Mouse (Mus musculus): ENCODE results near the gene Phospho1. TPM values are rescaled to one million over a fixed set of nuclear protein-coding genes. Genes with fewer than 3 reads are reported as not detected.

Gene Phospho1
- total and polyA plus RNA-seq, 3 experiments = 179 to 431 (median 254) TPM

GRCm38 (mm10) chr11:95834143-95834667 lies 9.9 kb downstream of the Phospho1 start:
- DNase-seq = peak; percentile 60

- no peak for DNase-seq
Measured at GRCm38 (mm10) chr11:95834742-95835710, 10.7 kb downstream of the Phospho1 start.

DNA sequence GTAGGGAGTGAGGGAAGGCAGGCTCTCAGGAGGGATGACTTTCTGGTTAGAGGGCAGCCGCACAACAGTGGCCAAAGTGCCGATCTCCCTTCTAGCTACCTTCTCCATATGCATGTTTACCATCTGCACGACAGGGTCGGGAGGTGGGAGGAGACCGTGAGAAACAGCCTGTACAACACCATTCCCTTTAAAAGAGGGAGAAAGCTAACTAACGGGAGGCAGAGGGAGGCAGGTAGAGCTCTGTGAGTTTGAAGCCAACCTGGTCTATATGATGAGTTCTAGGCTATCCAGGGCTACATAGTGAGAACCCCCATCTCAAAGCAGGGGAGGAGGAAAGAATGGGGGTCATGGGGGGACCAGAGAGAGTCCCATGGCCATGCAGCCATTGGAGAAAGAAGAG lies 11.5 kb downstream of the Phospho1 start:
- DNase-seq = no peak

DNA sequence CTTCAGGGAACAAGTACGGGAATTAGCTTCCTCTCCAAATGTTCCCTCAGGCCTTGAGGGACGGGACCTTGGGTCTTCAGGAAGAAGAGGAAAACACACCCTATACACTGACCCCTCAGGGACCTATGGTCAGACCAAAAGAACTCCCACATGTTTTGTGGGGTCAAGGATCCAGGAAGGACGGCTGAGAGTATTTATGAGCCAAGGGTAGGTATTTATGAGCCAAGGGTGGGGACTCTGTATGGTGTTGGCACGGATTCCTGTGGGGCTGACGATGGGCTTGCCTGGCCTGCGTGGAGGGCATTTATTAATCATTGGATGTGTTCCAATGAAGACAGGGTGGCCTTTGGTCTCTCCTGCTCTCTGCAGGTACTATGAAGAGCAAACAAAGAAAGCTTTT lies 12.1 kb downstream of the Phospho1 start:
- DNase-seq = no peak

- DNase-seq = peak; percentile 88
Measured at GRCm38 (mm10) chr11:95837059-95837458, 12.8 kb downstream of the Phospho1 start, which contains the start of gene Gngt2. Gene Gngt2 (plus strand): TSS chr11:95837216.

GRCm38 (mm10) chr11:95838598-95838997 lies 14.3 kb downstream of the Phospho1 start:
- DNase-seq = no peak

- no peak for DNase-seq
Measured at GRCm38 (mm10) chr11:95838999-95839868, 14.9 kb downstream of the Phospho1 start.

DNA sequence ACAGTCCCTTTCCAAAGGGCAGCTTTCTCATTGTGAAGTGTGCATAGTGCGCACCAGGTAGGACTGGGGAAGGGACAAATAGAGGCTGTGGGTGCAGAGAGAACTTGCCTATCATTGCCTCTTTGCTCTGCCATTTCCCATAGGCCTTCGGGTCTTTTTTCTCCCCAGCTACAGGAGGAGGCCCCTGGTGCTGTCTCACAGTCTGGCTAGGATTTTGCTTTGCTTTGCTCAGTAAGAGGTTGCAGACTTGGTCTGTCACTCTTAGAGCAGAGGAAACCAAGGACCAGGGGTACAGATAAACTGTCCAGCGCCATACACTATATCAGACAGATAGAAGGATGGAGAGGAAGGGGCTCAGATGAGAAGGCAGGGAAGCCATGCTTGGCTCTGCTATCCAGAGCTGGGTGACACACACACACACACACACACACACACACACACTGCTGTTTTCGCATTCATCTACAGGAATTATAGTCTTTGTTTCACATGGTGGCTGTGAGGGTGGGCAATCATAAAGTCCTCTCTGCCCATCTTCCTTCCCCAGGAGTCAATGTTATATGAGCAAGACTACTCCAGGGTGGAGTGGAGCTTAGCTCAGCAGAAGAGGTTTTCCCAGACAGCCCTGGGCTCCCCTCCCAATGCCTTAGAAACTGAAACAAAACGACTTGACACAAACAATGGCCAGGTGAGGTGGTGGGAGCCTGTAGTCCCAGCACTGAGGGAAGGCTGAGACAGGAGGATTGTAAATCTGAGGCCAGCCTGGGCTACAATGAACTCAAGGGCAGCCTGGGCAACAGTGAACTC lies 16.6 kb downstream of the Phospho1 start:
- DNase-seq = no peak

DNA sequence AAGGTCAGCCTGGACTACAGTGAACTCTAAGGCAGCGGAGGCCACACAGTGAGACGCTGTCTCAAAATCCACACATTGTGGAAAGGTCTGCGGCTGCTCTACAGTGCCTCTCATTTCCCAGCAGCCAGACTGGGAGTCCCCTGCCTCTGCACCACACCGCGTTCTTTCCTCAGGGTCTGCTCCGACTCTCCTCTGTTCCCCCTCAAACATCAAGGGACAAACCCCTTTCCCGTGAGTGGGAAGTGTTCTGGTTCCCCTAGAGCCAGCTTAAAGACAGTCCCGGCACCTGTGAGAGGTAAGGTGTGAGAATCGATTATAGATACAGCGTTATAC lies 17.2 kb downstream of the Phospho1 start:
- no peak for DNase-seq

DNA sequence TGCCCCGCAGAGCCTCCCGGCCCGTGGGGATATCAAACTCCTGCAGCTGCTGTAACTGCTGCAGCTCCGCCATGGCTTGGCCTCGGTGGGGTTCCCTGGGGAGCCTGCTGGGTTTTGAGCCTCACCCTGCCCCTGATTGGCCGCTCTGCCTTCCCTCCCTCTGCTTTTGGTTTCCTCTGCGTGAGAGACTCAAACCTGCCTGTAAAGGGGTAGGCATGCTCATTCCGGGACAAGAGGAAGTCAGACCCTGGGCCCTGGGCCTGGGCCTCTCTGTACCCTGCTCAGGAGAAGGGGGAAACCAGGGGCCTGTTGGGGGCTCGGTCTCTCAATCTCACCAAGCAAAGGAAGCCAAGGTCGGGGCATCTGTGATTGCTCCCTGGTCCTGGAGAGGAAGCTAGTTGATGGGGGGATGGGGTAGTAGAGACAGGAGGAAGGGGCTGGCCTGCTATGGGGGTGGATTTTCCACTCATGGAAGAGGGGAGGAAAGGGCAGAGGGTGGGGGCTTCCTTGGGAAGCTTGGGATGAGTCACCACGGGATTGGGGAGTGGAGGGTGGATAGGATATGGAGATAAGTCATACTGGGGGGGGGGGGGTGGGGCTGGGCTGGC lies 17.9 kb downstream of the Phospho1 start, which contains the start of gene Abi3:
Gene Abi3 (minus strand): TSS at position 403 of the 608 bp plus-strand sequence.
- DNase-seq = peak; percentile 69

- no peak for DNase-seq
Measured at GRCm38 (mm10) chr11:95842953-95843352, 18.7 kb downstream of the Phospho1 start.

DNA sequence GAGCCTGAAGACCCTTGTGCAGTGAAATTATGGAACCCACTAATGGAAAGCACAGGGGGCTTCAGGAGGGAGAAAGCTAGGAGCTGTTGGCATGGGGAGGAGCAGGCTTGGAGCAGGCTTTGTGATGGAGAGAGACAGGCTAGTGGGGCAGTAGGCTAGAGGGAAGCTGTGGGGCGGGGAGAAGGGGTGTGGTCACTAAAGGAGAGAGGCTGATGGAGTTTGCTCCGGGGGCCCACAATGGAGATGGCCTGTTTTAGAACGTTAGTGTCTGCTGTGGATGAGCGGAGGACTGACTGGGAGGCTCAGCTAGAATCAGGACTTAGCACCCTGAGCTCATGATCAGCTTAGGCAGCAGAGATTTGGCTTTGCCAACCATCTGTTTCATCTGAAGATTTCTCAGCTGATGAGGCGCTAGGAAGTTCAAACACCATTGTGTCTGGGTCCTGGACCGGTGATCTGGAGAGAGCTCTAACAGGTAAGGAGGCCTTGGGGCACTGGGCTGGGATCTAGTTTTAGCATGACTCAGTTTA lies 19.2 kb downstream of the Phospho1 start:
- no peak for DNase-seq

DNA sequence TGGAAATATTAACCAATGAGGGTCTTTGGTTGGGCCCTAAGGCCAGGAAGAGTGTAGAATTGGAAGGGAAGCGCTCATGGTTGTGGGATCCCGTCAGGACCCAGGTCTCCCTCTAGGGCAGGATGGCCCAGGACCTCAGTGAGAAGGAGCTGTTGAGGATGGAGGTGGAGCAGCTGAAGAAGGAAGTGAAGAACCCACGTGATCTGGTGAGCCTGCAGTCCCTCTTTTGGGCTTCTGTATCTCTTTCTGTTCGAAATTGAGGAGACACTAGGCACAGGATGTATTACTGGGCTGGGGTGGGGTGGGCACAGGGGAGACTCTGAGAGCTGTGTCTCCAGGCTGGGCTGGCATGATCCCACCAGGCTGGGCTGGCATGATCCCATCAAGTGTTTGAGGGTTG lies 20.6 kb downstream of the Phospho1 start:
- DNase-seq = no peak

- no peak for DNase-seq
Measured at GRCm38 (mm10) chr11:95850898-95851297, 26.6 kb downstream of the Phospho1 start.

GRCm38 (mm10) chr11:95853684-95854083 lies 29.4 kb downstream of the Phospho1 start:
- DNase-seq = peak; percentile 76

- DNase-seq = no peak
Measured at GRCm38 (mm10) chr11:95857306-95857705, 33.0 kb downstream of the Phospho1 start.

GRCm38 (mm10) chr11:95857716-95858527 lies 33.6 kb downstream of the Phospho1 start:
- DNase-seq = no peak

- DNase-seq = peak; percentile 98
Measured at GRCm38 (mm10) chr11:95858528-95859467, 34.5 kb downstream of the Phospho1 start.

DNA sequence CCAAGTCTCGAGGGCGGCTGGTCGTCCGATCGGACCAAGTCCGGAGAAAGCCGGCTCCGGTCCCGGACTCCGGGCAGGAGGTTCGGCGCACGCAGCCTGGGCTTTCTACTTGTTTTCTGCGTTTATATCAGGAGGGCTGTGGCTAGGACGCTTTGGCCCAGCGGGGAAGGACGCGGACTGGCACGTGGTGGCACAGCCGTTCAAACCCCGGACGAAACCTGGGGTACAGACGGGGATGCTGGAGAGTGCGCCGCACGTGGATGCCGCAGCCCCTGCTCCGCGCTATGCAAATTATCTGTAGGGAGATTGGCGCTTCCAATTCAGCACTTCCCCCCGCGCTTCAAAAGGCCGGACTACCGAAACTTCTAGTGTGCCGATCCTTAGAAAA lies 35.2 kb downstream of the Phospho1 start:
- DNase-seq = peak; percentile 92
